Mouse (Mus musculus): Measurements from ENCODE around the gene Ubald2. TPM values are rescaled to one million over a fixed set of nuclear protein-coding genes. Genes with fewer than 3 reads are reported as not detected.
"Not testable (repeated sequence)": the region's sequence is repeated elsewhere in the genome, so short reads cannot be mapped to it uniquely, and the experiment has no call there.

Ubald2 gene
- polyA plus RNA-seq, 1 experiment = 159 TPM

DNA sequence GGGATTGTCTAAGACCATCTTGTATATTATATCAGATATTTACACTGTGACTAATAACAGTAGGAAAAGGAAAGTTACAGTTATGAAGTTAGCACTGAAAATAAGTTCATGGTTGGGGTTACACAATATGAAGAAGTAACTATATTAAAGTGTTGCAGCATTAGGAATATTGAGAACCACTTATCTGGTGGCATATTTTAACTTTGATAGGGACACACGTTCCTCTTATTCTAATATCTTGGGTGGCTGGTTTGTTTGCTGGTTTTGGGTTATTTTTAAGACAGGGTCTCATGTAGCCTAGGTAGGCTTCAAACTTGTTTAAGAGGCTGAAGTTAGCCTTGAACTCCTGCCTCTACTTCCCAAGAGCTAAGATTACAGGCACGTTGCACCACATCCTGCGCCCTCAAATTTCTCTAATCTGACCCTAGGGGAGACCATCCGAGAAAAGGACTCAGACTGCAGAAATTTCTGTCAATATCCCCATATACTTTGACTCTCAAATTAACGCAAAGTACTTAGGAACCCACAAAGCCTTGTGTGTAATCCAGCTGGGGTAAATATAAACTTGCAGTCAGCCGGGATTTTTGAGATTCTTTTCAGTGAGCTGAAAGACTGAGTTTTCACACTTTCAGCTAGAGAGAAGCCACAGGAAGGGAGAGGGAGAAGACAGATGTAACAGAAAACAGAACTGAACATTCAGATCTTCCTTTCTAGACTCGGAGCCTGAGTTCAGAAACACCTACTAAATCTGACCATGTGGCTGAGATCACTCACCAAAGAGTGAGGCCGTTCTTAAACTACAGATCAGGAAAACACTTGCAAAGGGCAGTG, 36.2 kb upstream of the Ubald2 start:
- no peak for DNase-seq
- TF ChIP-seq POLR2A (IDR thresholded peaks at IDR 0.05; ENCODE audit: borderline replicate concordance, extremely low read depth, low read depth, low read length) = no peak
- no peak for TF ChIP-seq CTCF (IDR thresholded peaks at IDR 0.05; ENCODE audit: insufficient read depth, low read length)
- H3K4me1 ChIP-seq (ENCODE audit: control insufficient read depth, insufficient read depth, low read length) = peaks cover 5% of the 10 kb centered on the region
- WGBS = 56% methylated on average over 8 of the region's 8 CpGs
- H3K4me3 ChIP-seq (replicated peaks; ENCODE audit: extremely low read depth, low read depth, low read length) = no peak overlapping the region

DNA sequence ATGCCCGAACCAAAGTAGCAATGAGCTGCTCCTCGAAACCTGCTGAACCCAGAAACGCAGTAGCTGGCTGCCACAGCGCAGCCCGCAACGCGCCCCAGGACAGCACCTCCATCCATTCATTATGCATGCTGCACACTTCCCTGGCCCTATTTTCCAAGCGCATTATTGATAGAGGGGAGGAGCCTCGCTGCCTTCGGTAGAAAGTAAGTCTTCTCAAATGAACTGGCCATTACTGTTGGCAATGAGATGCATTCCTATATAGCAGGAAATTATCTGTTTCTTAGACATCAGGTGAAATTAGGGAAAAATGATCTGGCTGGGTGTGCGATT, 35.6 kb upstream of the Ubald2 start:
- WGBS = 84% methylated on average over 11 of the region's 11 CpGs
- TF ChIP-seq CTCF (IDR thresholded peaks at IDR 0.05; ENCODE audit: insufficient read depth, low read length) (no peak), POLR2A (IDR thresholded peaks at IDR 0.05; ENCODE audit: borderline replicate concordance, extremely low read depth, low read depth, low read length) (no peak)
- H3K4me3 ChIP-seq (replicated peaks; ENCODE audit: extremely low read depth, low read depth, low read length) = no peak overlapping the region
- no peak for DNase-seq
- H3K4me1 ChIP-seq (ENCODE audit: control insufficient read depth, insufficient read depth, low read length) = peaks cover 5% of the 10 kb centered on the region

DNA sequence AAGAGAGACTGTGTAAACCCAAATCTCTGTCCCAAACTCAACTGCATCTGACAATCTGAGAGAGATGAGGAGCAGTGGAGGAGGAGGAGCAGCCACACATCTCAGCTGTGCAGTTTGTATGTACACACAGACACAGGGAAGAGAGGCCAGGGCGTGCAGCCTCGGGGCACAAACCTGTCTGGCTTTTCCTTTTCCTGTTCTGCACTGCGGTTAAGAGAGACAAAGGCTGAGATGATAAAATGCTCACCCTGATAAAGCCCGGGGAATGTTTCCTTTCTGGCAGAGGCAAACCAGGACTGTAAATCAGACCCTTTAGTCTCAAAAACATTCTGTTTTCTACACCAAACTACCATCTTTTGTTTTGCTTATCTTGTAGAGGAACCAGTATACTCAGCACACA, 33.3 kb upstream of the Ubald2 start:
- no peak for TF ChIP-seq POLR2A (IDR thresholded peaks at IDR 0.05; ENCODE audit: borderline replicate concordance, extremely low read depth, low read depth, low read length)
- TF ChIP-seq CTCF (IDR thresholded peaks at IDR 0.05; ENCODE audit: insufficient read depth, low read length) = no peak
- H3K4me3 ChIP-seq (replicated peaks; ENCODE audit: extremely low read depth, low read depth, low read length) = no peak overlapping the region
- DNase-seq = no peak
- WGBS = 30% methylated on average over 4 of the region's 4 CpGs
- H3K4me1 ChIP-seq (ENCODE audit: control insufficient read depth, insufficient read depth, low read length) = peaks cover 5% of the 10 kb centered on the region

DNA sequence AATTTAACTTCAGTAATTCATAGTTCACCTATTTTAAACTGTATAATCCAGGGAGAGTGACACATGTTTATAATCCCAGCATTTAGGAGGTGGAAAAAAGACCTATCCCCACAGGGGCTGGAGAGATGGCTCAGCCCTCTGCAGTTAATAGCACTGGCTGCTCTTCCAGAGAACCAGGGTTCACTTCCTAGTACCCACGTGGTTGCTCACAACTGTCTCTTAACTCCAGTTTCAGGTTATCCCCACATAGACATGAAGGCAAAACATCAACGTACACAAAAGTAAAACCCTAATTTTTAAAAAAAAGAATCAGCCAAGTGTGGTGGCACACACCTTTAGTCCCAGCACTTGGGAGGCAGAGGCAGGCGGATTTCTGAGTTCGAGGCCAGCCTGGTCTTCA, 28.3 kb upstream of the Ubald2 start:
- DNase-seq = no peak
- 78% methylated on average over 4 of the region's 4 CpGs for WGBS
- TF ChIP-seq POLR2A (IDR thresholded peaks at IDR 0.05; ENCODE audit: borderline replicate concordance, extremely low read depth, low read depth, low read length) (no peak), CTCF (IDR thresholded peaks at IDR 0.05; ENCODE audit: insufficient read depth, low read length) (no peak)
- Histone ChIP-seq H3K4me1 (ENCODE audit: control insufficient read depth, insufficient read depth, low read length) (0 out of 2 replicates have a peak, but pooled peaks cover under 1% of the 10 kb centered on the region), H3K4me3 (replicated peaks; ENCODE audit: extremely low read depth, low read depth, low read length) (no peak overlapping the region)

DNA sequence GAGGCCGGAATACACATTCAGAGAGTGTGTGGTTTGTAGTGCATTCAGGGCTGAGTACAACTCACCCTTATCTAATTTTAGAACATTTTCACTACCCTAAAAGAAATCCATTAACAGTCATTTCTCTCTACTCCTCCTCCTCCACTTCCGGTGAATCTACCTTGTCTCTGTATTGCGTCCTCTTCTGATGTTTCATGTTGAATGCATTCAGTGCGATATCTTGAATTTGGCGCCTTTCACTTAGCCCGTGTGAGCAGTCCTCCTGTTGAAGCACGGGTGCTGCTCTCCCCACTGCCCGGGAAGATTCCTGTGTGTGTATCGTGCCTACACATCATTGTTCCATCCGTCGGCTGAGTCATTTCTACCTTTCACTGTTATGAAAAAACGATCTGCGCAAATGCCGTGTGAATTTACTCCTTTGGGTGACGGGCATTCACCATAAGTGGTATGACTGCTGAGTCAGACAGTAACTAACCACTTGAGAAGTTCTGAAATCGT, 27.6 kb upstream of the Ubald2 start:
- DNase-seq = no peak
- no peaks in the 10 kb centered on the region for H3K4me1 ChIP-seq (ENCODE audit: control insufficient read depth, insufficient read depth, low read length)
- no peak overlapping the region for H3K4me3 ChIP-seq (replicated peaks; ENCODE audit: extremely low read depth, low read depth, low read length)
- no peak for TF ChIP-seq POLR2A (IDR thresholded peaks at IDR 0.05; ENCODE audit: borderline replicate concordance, extremely low read depth, low read depth, low read length)
- no peak for TF ChIP-seq CTCF (IDR thresholded peaks at IDR 0.05; ENCODE audit: insufficient read depth, low read length)
- 83% methylated on average over 16 of the region's 16 CpGs for WGBS

DNA sequence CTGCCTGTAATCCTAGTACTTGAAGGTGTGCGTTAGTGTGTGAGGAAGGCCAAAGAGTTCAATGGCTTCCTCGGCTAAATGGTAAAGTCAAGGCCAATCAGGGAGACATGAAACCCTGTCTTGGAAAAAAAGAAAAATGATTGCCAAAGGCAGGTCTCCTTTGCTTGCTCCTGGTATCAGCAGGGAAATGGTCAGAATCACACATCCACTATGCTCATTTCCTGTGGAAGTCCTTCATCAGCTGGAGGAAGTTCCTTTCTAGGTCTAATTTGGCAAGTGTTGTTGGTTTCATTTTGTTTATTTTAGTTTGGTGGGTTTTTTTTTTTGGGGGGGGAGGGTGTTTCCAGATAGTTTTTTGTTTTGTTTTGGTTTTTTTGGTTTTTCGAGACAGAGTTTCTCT, 24.9 kb upstream of the Ubald2 start:
- TF ChIP-seq CTCF (IDR thresholded peaks at IDR 0.05; ENCODE audit: insufficient read depth, low read length) = no peak
- no peak for DNase-seq
- 65% methylated on average over 3 of the region's 3 CpGs for WGBS
- H3K4me3 ChIP-seq (replicated peaks; ENCODE audit: extremely low read depth, low read depth, low read length) = no peak overlapping the region
- H3K4me1 ChIP-seq (ENCODE audit: control insufficient read depth, insufficient read depth, low read length) = 0 out of 2 replicates have a peak, but pooled peaks cover 3% of the 10 kb centered on the region

DNA sequence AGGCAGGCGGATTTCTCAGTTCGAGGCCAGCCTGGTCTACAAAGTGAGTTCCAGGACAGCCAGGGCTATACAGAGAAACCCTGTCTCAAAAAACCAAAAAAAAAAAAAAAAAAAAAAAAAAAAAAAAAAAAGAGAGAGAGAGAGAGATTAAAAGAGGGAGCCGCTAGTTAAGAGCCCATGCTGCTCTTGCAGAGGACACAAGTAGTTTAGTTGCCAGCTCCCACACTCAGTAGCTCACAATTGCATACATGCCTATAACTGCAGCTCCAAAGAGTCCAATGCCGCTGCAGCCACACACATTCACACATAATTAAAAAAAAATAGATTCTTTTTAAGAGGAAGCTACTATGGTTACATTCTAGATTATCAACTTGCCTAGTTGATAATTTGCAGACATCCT, 23.5 kb upstream of the Ubald2 start:
- 87% methylated on average over 4 of the region's 4 CpGs for WGBS
- not testable (repeated sequence) for H3K4me1 ChIP-seq (ENCODE audit: control insufficient read depth, insufficient read depth, low read length)

DNA sequence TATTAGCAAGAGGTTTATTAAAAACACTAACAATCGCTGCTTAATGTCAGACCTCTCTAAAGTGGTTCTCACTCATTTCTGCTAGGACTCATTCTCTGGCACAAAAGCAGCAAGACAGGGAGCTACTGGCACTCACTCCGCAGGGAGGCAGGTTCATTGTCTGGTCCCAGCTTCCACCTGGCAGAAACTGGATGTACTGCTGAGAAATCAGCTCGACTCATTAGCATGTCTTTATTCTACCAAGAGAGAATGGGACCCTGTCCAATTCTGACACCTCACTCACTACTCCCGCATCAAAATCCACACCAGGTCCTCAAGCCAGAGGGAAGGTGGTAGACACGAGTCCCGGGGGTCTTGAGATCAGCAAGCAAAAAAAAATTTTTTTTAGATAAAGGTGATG, 22.3 kb upstream of the Ubald2 start:
- Histone ChIP-seq H3K4me3 (replicated peaks; ENCODE audit: extremely low read depth, low read depth, low read length) (no peak overlapping the region), H3K4me1 (ENCODE audit: control insufficient read depth, insufficient read depth, low read length) (0 out of 2 replicates have a peak, but pooled peaks cover 3% of the 10 kb centered on the region)
- DNase-seq = no peak
- no peak for TF ChIP-seq CTCF (IDR thresholded peaks at IDR 0.05; ENCODE audit: insufficient read depth, low read length)
- no peak for TF ChIP-seq POLR2A (IDR thresholded peaks at IDR 0.05; ENCODE audit: borderline replicate concordance, extremely low read depth, low read depth, low read length)
- 55% methylated on average over 6 of the region's 6 CpGs for WGBS

More for the DNA sequence above, 23.5 kb upstream of the Ubald2 start:
- not testable (repeated sequence) for DNase-seq; H3K4me3 ChIP-seq (replicated peaks; ENCODE audit: extremely low read depth, low read depth, low read length)

DNA sequence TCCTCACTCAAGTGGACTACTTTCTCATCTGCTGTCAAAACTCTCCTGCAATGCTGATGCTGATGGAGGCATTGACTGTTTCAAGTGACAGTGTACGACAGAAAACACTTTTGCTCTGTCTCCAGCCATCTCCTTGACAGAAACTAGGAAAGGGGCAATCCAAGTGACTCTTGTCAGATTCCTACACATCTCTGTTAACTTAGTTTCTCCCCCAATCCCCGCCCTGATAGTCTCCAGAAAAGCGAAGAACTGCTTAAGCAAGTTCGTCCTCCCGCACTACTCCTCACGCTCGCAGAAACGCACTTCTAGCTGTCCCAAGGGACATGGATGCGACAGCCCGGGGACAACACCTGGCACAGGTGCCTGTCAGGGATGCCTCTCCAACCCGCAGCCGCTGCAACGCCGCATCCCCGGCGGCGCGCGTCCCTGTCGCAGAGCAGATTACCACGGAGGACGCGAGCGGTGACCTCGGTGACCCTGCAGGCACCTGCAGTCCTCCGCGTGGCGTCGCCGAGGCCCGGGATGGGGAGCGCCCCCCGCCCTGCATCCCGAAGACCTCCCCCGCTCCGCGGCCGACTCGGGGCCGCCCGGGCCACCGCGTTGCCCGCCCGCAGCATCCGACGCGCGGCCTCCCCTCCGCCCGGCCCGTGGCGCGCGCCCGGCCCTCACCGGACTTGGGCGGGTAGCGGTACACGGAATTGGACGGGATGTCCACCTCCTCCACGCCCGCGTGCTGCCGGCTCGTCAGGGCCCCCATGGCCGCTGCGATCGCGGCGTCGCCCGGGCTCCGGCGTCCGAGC, 21.7 kb upstream of the Ubald2 start:
- 0 out of 2 replicates have a peak, but pooled peaks cover 3% of the 10 kb centered on the region for H3K4me1 ChIP-seq (ENCODE audit: control insufficient read depth, insufficient read depth, low read length)
- WGBS = 2% methylated on average over 58 of the region's 76 CpGs
- TF ChIP-seq POLR2A (IDR thresholded peaks at IDR 0.05; ENCODE audit: borderline replicate concordance, extremely low read depth, low read depth, low read length) = no peak
- TF ChIP-seq CTCF (IDR thresholded peaks at IDR 0.05; ENCODE audit: insufficient read depth, low read length) = no peak
- DNase-seq = no peak
- H3K4me3 ChIP-seq (replicated peaks; ENCODE audit: extremely low read depth, low read depth, low read length) = peak overlapping the region; percentile 74

All from lung, adult 2 months (tissue).